Mouse (Mus musculus): ENCODE data around the gene Olfr24. TPM values are rescaled to one million over a fixed set of nuclear protein-coding genes. Genes with fewer than 3 reads are reported as not detected.

Gene Olfr24
- polyA plus RNA-seq, 1 experiment = not detected

GRCm38 (mm10) chr9:18722712-18723099, 41.1 kb downstream of the Olfr24 start:
- TF ChIP-seq MYOG (IDR thresholded peaks at IDR 0.05; ENCODE audit: control insufficient read depth, extremely low read depth, insufficient read length) (no peak), USF1 (IDR thresholded peaks at IDR 0.05; ENCODE audit: low read depth) (no peak), CTCF (IDR thresholded peaks at IDR 0.05; ENCODE audit: control insufficient read depth, insufficient read depth, insufficient read length) (no peak)
- no peak overlapping the region for H3K4me3 ChIP-seq (ENCODE audit: insufficient read depth, poor library complexity, severe bottlenecking)
- no peaks in the 10 kb centered on the region for H3K79me3 ChIP-seq (ENCODE audit: low read depth)
- H3K36me3 ChIP-seq (ENCODE audit: control insufficient read depth, insufficient read depth) = no peaks in the 10 kb centered on the region
- H3K79me2 ChIP-seq (ENCODE audit: control insufficient read depth, insufficient read depth) = no peaks in the 10 kb centered on the region
- no peaks in the 10 kb centered on the region for H3K27me3 ChIP-seq (ENCODE audit: control insufficient read depth, insufficient read depth, insufficient read length)
- no peak overlapping the region for H3ac ChIP-seq (ENCODE audit: control insufficient read depth, insufficient read length, low read depth)

- H3K4me3 ChIP-seq (ENCODE audit: insufficient read depth, poor library complexity, severe bottlenecking) = no peak overlapping the region
- TF ChIP-seq USF1 (IDR thresholded peaks at IDR 0.05; ENCODE audit: low read depth) (no peak), FOSL1 (IDR thresholded peaks at IDR 0.05; ENCODE audit: insufficient read depth, low read length, poor library complexity, severe bottlenecking) (no peak), MAX (IDR thresholded peaks at IDR 0.05) (no peak), CTCF (IDR thresholded peaks at IDR 0.05; ENCODE audit: control insufficient read depth, insufficient read depth, insufficient read length) (no peak), MYOG (IDR thresholded peaks at IDR 0.05; ENCODE audit: control insufficient read depth, extremely low read depth, insufficient read length) (no peak), MYOD1 (IDR thresholded peaks at IDR 0.05; ENCODE audit: control insufficient read depth, insufficient read length, low read depth) (no peak), CEBPB (IDR thresholded peaks at IDR 0.05; ENCODE audit: low read depth) (no peak)
- H3ac ChIP-seq (ENCODE audit: control insufficient read depth, insufficient read length, low read depth) = no peak overlapping the region
- no peaks in the 10 kb centered on the region for H3K27me3 ChIP-seq (ENCODE audit: control insufficient read depth, insufficient read depth, insufficient read length)
- H3K36me3 ChIP-seq (ENCODE audit: control insufficient read depth, insufficient read depth) = no peaks in the 10 kb centered on the region
- H3K79me3 ChIP-seq (ENCODE audit: low read depth) = no peaks in the 10 kb centered on the region
- no peaks in the 10 kb centered on the region for H3K79me2 ChIP-seq (ENCODE audit: control insufficient read depth, insufficient read depth)
Observed at GRCm38 (mm10) chr9:18721931-18722711, 41.7 kb downstream of the Olfr24 start.

- H3ac ChIP-seq (ENCODE audit: control insufficient read depth, insufficient read length, low read depth) = no peak overlapping the region
- TF ChIP-seq CEBPB (IDR thresholded peaks at IDR 0.05; ENCODE audit: low read depth) = no peak
- no peak for TF ChIP-seq MAX (IDR thresholded peaks at IDR 0.05)
- TF ChIP-seq FOSL1 (IDR thresholded peaks at IDR 0.05; ENCODE audit: insufficient read depth, low read length, poor library complexity, severe bottlenecking) = no peak
- TF ChIP-seq CTCF (IDR thresholded peaks at IDR 0.05; ENCODE audit: control insufficient read depth, insufficient read depth, insufficient read length) = no peak
- no peak for TF ChIP-seq USF1 (IDR thresholded peaks at IDR 0.05; ENCODE audit: low read depth)
- no peak for TF ChIP-seq MYOG (IDR thresholded peaks at IDR 0.05; ENCODE audit: control insufficient read depth, extremely low read depth, insufficient read length)
- no peak for TF ChIP-seq MYOD1 (IDR thresholded peaks at IDR 0.05; ENCODE audit: control insufficient read depth, insufficient read length, low read depth)
- no peaks in the 10 kb centered on the region for H3K79me3 ChIP-seq (ENCODE audit: low read depth)
- no peak overlapping the region for H3K4me3 ChIP-seq (ENCODE audit: insufficient read depth, poor library complexity, severe bottlenecking)
- H3K79me2 ChIP-seq (ENCODE audit: control insufficient read depth, insufficient read depth) = no peaks in the 10 kb centered on the region
- H3K36me3 ChIP-seq (ENCODE audit: control insufficient read depth, insufficient read depth) = no peaks in the 10 kb centered on the region
- H3K27me3 ChIP-seq (ENCODE audit: control insufficient read depth, insufficient read depth, insufficient read length) = no peaks in the 10 kb centered on the region
Observed at GRCm38 (mm10) chr9:18721011-18721410, 42.8 kb downstream of the Olfr24 start.

GRCm38 (mm10) chr9:18705628-18706027, 58.2 kb downstream of the Olfr24 start:
- no peak overlapping the region for H3ac ChIP-seq (ENCODE audit: control insufficient read depth, insufficient read length, low read depth)
- H3K79me3 ChIP-seq (ENCODE audit: low read depth) = no peaks in the 10 kb centered on the region
- H3K4me3 ChIP-seq (ENCODE audit: insufficient read depth, poor library complexity, severe bottlenecking) = no peak overlapping the region
- TF ChIP-seq CEBPB (IDR thresholded peaks at IDR 0.05; ENCODE audit: low read depth) (no peak), CTCF (IDR thresholded peaks at IDR 0.05; ENCODE audit: control insufficient read depth, insufficient read depth, insufficient read length) (no peak), FOSL1 (IDR thresholded peaks at IDR 0.05; ENCODE audit: insufficient read depth, low read length, poor library complexity, severe bottlenecking) (no peak), MYOG (IDR thresholded peaks at IDR 0.05; ENCODE audit: control insufficient read depth, extremely low read depth, insufficient read length) (no peak), MYOD1 (IDR thresholded peaks at IDR 0.05; ENCODE audit: control insufficient read depth, insufficient read length, low read depth) (no peak), USF1 (IDR thresholded peaks at IDR 0.05; ENCODE audit: low read depth) (no peak), MAX (IDR thresholded peaks at IDR 0.05) (no peak)
- H3K27me3 ChIP-seq (ENCODE audit: control insufficient read depth, insufficient read depth, insufficient read length) = no peaks in the 10 kb centered on the region
- no peaks in the 10 kb centered on the region for H3K36me3 ChIP-seq (ENCODE audit: control insufficient read depth, insufficient read depth)
- no peaks in the 10 kb centered on the region for H3K79me2 ChIP-seq (ENCODE audit: control insufficient read depth, insufficient read depth)

Other genes with a start within 250 kb of the Olfr24 start
- gene Muc16, start 89.5 kb downstream of the Olfr24 start, polyA plus RNA-seq (2012; fragmentation: generic; extraction: Trizol) = not detected
- not detected for gene Olfr828, start 55.5 kb upstream of the Olfr24 start, polyA plus RNA-seq (2012; fragmentation: generic; extraction: Trizol)
- not detected for gene Olfr829, start 90.9 kb upstream of the Olfr24 start, polyA plus RNA-seq (2012; fragmentation: generic; extraction: Trizol)
- not detected for gene Olfr830, start 110.7 kb upstream of the Olfr24 start, polyA plus RNA-seq (2012; fragmentation: generic; extraction: Trizol)
- gene Olfr832, start 173.1 kb upstream of the Olfr24 start, polyA plus RNA-seq (2012; fragmentation: generic; extraction: Trizol) = not detected
- gene Olfr834, start 224.0 kb upstream of the Olfr24 start, polyA plus RNA-seq (2012; fragmentation: generic; extraction: Trizol) = not detected